Mouse (Mus musculus) frontal cortex, postnatal 10 days (tissue): Measurements from ENCODE around the gene Surf2.

Experiments used
- DNase-seq, 2 experiments: peaks; one replicate each; pipeline ENCODE4 v3.0.0; 2022; ENCODE audit warnings: low spot score in 2 of 2, mixed read lengths in 1 of 2

Gene Surf2

DNA sequence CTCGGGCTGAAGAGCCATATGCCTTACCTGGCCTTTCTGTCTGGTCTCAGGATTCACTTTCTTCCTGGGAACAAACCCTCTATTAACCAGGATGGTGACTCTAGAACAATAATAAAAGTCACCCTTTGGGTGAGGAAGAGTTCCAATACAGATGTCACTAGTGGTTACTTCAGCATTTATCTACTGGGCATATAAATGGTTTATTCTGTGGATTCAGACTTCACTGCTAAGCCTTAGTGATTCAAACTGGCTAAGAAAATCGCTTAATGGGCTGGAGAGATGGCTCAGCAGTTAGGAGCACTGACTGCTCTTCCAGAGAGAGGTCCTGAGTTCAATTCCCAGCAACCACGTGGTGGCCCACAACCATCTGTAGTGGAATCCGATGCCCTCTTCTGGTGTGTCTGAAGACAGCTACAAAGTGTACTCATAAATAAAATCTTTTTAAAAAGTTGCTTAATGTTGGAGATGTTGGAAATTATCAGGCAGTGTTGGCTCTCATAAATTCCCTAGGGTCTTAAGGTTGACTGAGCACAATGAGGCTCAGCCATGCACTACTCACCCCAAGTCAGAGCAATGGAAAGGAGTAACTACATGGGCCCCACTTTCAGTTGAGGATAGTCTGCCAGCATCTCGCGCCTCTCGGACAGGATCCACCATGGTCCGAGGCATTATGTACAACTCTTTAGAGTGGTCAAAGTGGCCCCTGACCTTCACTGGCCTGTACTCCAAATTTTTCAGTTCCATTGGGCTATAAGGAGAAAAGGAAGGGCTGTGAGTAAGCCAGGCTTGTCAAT is 1.8 kb upstream of the Surf2 start:
- no peak for DNase-seq

DNA sequence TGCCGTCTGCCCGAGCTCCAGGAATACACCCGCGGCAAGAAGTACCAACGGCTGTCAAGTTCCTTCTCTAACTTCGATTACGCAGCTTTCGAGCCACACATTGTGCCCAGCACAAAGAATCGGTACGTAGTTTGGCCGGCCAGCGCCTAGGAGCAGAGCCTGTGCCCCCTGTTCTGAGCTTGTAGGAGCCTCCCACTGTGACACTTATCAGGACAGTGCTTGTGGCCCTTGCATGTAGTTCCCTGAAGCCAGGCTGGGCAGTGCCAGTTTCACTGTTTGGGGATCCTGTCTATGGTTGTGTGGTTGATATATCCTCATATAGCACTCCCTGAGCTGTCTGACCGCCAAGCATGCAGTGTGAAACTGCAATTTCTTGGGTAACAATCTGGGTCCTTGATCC is 571 bp downstream of the Surf2 start:
- no peak for DNase-seq

DNA sequence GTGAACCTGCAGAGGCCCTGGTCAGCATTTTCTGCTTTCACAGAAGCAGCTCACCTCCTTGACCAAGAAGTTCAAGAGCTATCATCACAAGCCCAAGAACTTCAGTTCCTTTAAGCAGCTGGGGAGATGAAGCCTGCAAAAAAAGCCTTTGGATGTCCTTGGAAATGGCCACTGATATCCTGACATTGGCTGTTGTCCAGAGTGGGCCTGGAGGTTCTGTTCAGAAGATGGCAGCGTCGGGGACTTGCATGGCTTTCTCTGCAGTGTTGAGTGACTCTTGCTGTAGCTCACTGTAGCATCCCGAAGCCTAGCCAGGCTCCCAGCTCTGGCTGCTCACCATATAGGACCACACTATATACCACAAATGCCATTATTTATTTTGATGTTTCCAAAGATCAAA is 3.5 kb downstream of the Surf2 start:
- no peak for DNase-seq

DNA sequence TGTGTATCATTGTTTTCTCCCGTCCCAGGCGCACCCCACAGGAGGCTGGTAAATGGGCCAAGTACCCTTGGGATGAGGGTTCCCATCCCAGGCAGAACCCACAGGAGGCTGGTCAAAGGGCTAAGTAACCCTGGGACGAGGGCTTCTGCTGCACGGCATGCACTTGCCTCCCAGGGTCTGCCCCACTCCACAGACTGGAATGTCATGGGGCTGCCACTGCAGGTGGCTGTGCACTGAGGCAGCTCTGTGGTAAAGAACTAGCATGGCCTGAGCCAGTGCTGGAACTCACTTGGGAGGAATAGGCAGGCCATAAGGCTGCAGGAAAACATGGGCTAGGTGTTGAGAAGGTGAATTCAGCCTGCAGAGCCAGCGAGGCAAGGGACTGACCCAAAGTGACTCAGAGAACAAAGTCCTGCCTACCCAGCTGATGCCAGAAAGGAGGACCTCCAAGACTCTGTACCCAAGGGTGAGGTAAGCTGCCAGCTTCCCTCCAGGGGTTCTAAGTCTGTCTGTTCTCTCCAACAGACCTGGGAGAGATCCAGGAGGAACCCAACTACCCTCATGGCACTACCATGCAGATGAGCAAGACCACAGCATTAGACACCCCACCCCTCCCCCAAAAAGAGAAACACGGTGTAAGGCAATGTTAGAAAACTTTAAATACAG is 4.2 kb downstream of the Surf2 start:
- DNase-seq = no peak

DNA sequence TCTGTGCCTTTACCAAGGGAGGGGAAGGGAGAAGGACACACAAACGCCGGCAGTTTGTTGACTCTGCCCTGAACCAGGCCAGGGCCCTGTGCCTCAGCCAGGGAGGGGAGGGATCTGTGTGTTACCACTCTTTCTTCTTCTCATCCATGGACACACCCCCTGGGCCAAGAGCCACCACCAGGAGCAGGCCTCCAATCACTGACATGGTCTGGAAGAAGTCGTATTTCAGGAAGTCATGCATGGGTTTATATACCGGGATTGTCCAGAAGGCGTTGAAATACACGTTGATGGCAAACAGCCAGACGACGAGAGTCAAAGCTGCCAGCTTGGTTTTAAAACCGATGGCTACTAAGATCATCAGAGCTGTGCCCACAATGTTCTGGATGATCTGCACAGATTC is 5.6 kb downstream of the Surf2 start:
- no peak for DNase-seq

DNA sequence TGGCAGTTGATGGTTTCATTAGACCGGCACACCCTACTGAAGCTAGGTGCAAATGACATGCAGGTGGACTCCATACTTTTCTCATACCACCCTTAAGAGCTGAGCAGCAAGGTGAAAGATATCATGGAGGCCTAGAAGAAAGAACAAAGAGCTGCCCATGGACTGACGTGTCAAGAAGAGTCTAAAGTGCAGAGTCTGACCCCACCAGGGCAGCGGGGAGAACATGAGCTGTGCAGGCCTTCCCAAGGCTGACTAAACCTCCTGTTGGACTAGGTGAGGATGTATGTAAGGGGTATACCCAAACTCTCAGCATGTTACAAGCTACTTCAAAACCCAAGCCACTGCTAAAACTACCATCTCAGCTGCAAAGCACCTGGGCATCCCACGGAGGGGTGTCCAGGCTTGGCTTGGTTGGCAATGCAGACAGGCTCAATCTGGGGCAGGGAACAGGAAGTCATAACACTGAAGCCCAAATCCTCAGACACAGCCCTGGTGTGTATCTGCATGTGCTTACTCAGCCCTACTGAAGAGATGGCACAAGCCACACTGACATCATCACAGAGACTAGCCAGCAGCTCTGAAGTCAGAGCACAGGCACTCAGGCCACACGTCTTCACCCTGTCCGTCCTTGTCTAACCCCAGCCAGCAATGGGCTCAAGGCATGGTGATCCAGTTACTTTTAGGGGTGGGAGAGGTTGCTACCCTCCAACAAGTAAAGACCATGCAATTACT is 11.7 kb downstream of the Surf2 start:
- DNase-seq = no peak

DNA sequence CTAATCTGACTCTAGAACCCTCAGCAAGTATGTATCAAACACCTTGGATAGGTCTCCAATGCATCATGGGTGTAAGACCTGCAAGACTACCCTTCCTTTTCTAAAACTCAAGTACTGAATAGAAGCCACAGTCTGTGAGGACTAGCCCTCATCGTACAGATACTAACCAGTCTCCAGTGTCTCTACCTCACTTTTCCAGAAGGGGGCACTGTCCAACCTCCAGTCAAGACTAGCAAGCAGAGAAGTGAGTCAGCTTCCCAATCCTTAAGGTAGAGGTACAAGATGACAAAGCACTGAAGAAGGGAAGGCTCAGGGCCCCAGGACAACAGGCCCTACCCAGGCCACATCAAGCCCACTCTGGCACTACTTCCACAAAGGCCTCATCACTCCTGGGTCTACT is 14.2 kb downstream of the Surf2 start:
- DNase-seq = peak in 1 of 2 experiments; percentile 50

DNA sequence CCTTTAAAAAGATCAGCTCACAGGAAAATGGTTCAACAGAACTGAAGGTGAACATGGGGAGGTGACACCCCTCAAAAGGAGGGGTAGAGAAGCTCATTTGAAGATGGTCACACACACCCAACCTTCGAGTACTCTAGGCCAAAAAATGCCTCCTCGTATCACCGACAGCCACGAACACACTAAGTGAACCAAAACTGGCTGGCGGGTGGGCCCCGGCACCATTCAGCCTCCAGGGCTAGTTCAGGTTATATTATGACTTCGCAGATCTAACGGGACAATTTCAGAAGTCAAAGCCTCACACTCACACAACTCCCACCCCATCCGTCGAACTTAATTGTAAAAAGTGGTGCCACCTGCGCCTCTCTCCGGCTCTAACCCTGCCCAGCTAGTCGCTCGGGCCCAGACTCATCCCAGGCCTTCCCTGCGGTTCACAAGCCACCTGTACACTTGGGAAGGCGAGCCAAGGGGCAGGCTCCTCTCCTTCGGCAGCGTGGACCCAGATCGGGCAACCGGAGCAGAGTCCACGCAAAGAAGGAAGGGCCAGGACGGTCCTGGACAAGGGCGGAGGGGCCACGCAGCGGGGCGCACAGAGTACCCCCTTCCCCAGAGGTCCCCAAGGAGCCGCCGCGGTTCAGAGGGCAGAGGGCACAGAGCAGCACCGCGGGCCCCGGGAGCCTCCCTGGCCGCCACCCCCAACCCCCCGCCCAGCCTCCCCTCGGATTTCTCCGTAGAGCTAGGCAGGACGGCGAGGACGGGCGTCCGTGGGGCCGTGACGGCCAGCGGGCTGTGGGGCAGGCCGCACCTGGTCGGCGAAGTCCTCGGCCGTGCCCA is 16.5 kb downstream of the Surf2 start:
- peak in 1 of 2 experiments; percentile 25 for DNase-seq

DNA sequence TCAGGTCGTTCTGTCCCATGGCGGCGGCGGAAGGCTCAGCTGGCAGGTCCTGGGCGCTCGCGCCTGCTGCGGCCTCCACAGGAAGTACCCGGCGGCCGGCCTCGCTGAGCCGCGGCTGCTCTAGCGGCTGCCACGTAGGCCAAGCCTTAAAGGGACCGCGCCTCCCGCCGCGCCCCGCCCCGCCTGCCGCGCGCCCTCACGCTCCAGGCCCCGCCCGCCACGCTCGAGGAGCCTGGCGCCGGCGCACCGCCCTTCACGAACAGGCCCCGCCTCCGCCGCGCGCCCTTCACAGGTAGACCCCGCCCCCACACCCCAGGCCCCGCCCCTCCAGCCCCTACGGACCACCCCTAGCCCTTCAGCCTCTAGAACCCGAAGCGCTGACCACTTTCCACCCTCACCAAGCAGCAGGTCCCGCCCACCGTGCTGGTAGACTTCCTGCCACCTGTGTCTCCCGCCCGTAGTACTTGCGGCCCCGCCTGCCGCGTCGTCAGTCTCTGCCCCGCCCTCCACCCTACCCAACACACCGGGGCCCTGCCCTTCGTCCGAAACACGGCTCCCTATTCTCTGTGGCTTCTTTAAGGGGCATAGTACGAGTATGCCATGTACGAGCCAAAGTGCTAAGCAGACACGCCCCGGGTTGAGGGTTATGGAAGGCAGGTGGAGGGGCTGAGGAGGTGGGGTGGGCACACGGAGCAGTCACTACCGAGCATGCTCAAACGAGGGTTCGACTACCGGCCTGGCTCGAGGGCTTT is 17.3 kb downstream of the Surf2 start, which contains the start of the genes Surf4 and Stkld1:
Gene Surf4 (minus strand): TSS at position 625 of the 752 bp plus-strand sequence.
Gene Stkld1 (plus strand): TSS at position 744 of the 752 bp plus-strand sequence.
- DNase-seq = peak; percentile 82 to 89

DNA sequence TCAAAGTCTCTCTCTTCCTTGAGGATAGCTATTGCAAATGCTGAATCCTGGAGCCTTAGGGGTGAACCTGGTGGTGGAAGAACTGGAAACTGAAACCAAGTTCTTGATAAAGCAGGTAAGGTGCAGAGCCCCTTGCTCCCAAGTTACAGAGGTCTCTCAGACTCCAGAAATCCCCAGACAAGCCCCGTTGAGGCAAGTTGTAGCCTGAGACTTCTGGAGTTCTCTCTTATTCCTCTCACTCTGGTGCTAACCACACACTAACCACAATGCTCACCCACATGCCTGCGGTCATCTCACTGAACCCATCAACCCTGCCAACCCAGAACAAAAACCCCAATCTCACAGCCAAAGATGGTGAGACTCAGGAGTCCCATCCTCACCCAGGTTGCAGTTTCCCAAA is 19.1 kb downstream of the Surf2 start:
- no peak for DNase-seq

DNA sequence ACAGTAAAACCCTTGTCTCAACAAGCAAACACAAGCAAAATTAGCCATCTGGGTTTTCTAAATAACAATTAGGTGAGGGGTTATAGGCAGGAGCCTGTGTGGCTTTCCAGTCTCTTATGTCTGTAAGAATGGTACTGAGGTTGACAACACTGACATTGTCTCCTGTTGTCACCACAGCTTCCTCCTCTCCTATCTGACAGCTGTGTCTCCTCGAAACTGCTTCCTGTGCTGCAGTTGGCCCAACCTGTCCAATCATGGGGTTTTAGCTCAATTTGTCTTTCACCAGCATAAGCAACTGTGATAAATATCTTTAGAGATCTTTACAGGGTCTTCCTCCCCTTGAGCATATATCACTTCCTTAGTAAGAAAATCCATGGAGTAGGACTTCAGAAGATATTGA is 20.3 kb downstream of the Surf2 start:
- no peak for DNase-seq

DNA sequence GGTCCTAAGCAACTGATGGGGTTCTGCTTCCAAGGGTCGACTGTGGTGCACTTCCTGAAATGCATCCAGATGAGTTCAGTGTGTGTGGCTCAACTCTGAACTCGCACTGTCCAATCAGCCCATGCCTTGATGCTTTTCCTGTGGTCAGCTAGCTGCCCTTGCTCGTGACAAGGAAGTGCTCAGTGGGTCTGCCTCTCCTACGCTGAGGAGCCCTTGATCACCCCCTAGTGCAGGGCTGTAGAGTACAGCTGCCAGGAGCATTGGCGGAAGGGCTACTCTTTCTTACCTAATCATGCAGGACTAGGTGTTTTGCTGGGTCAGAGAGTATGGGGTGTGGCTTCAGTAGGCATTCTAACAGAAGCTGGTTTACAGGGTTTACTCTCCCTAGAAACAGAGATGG is 25.4 kb downstream of the Surf2 start:
- no peak for DNase-seq

DNA sequence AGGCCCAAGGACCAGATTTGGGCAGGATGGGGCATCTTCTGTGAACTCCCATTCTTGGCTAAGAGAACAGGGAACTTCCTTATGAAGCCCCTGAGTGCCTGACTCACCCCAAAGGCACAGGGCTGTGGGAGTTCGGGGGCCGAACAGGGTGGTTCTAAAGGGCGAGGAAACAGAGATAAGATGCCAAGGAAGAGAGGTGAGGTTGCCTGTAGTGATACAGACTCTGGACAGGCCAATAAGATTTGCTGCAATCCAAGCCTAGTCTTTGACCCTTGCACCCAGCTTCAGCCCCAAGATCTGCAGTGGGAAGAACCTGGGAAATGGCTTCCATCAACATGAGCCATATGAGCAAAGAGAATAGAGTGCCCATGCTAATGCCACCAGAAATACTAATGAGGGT is 27.1 kb downstream of the Surf2 start:
- no peak for DNase-seq

DNA sequence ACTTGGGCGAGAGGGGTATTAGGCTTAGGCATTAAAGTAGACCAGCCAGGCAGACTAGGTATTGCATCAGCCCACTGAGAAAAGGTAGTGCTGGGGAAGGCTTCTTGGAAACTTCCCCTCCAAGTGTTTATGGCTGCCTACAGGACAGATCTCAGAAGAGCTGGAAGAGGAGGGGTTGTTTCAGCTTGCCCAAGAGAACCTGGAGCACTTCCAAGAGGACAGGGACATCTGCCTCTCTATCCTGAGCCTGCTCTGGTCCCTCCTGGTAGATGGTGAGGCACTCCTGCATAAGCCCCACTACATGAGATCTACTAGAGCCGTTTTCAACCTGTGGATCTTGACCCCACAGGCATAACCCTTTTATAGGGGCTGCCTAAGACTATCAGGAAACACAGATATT is 34.2 kb downstream of the Surf2 start:
- DNase-seq = no peak

DNA sequence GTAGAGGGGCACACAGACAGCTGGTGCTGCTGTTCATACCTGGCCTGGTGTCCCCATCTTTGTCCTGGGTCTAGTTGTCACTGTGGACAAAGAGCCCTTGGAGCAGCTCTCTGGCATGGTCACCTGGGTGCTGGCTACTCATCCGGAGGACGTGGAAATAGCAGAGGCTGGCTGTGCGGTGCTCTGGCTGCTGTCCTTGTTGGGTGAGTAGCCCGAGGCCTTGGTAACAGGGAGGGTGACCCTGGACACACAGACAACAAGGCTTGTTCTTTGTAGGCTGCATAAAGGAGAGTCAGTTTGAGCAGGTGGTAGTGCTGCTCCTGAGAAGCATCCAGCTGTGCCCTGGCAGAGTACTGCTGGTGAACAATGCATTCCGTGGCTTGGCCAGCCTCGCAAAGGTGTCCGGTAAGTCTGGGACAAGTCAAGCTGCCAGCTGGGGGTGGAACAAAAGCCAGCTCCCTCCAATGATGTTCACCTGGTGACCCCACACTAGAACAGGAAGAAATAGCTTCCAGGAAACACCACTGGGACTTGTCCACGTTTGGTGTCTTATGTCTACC is 35.3 kb downstream of the Surf2 start:
- no peak for DNase-seq

DNA sequence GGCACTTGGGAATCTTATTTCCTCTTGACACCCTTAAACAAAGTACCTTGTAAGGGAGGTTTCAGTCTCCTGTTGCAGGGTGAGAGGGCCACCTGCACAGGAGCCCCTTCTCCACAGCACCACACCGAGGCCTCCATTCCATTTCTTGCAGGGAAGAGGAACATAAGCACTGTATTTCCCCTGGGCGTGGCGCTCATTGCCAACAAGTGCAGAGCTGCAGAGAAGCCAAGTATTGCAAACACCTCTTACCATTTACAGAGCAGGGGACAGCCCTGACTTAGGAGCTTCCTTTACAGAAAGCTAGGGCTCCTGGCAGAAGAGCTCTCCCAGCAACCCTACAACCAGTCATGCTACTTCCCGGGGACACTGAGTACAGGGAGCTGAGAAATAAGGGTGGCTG is 36.0 kb downstream of the Surf2 start:
- DNase-seq = no peak

DNA sequence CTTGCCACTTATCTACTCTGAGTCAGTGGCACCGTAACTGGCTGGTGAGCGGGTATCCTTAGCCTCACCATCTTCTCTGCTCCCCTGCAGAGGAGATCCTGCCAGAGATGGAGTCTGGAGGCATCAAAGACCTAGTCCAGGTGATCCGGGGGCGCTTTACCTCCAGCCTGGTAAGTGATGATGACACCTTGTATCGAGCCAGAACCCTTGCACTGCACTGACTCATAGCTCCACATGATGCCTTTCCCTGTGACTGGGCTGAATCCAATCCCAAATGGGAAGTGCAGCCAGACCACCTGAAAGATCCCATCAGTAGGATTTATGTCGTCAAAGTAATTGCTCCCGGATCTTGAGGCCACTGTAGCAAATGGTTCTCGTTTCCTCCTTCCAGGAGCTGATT is 36.7 kb downstream of the Surf2 start:
- no peak for DNase-seq

DNA sequence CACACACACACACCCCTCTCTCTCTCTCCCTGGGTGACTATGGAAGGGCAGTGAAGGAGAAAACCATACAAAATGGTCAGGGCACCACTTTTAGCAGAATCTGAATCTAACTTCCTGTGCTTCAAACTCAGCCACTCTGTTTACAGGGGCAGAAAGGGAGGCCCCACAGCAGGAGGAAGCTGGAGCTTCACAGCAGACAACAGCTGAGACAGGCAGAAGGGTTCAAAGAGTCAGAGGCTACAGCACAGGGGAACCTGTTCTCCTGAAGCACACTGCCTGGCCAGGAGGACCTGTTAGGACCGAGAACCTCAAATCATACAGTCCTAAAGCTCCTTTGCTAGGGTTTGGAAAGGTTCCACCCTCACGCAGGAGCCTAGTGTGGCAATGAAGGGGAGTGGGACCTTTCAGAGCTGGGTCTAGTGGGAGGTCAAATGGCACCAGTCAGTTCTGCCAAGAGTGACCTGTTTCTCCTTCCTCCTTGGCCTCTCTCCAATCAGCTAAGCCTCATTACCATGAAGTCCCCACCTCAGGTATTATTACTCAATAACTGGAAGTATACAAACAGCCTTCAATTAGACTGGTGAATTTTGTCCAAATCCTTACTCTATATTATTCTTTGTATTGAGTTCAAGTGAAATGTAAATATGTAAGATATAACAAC is 38.7 kb downstream of the Surf2 start:
- no peak for DNase-seq

DNA sequence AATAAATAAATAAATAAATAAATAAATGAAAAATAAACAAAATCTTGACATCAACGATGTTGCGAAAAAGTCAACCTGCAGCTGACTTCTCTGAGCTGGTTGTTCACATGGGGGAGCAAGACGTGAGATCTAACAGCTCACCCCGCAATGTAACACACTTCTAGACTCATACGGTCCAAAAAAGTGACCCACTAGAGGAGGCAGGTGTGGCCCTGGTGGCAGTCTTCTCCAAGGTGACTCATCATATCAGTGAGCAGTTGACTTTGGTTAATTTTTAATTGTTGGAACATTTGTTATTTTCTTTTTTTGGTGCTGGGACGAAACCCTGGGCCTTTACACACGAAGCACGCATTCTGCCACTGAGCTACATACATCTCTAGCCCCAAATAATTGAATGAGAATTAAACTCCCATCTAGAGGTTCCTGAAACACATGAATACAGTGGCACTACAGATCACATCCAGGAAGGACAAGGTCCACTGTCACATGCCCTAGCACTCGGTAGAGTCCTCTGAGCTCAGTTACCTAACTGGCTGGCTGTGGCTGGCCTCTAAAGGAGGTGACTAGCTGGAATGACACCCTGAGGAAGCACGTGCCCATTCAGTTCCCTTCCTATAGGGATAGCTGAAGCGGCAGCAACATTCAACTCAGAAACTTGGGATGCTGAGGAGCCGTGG is 40.8 kb downstream of the Surf2 start:
- no peak for DNase-seq

DNA sequence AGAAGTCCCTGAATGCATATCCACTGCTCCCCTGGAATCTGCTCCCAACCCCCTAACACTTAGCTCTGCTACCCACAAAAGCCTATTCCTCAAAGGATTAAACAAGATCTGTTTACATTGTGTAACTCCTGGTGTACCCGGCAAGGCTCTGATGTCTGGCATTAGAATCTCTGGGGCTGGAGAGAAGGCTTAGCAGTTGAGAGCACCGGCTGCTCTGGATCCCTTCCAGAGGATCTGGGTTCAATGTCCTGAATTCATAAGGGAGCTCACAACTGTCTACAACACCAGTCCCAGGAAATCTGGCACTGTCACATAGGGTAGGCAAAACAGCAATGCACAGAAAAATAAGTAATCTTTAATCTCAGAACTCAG is 41.3 kb downstream of the Surf2 start:
- DNase-seq = no peak
